Mouse (Mus musculus): ENCODE results near the gene Fam131a. TPM values are rescaled to one million over a fixed set of nuclear protein-coding genes. Genes with fewer than 3 reads are reported as not detected.
A peak's percentile ranks its signal among the peaks of the same experiment; 100 is the strongest.
"Not testable (repeated sequence)": the region's sequence is repeated elsewhere in the genome, so short reads cannot be mapped to it uniquely, and the experiment has no call there.

Fam131a gene
- total RNA-seq (2017): not detected in 2 replicates

DNA sequence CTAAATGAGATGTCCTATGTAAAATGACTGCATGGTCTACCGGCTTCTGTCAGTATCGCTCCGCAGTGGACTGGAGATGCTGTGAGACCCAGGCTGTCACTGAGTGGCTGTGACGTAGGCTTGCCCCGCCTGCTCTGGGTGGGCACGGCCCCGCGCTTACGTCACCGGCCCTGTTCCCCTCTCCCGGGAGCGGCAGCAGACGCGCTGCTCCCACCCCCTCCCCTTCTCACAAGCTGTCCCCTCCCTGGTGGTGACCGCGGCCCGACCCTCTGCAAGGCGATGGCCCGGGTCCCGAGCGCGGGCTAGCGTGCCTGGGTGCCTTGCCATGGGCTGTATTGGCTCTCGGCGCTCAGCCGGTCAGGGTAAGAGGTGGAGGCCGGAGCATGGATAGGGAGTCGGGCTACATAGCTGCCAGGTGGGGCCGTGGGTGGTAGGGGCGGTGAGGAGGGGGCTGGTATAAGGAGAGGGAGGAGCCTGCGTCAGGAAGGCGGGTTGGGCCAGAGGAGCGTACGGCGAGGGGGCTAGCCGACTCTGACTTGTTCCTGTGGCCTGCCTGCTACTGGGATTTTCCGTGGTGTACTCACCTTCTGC lies at the start of gene Fam131a:
Gene Fam131a (plus strand): TSS at position 131 of the 591 bp plus-strand sequence.
- ATAC-seq (replicated peaks; ENCODE audit: low read depth, poor library complexity, severe bottlenecking): peak; percentile 83

DNA sequence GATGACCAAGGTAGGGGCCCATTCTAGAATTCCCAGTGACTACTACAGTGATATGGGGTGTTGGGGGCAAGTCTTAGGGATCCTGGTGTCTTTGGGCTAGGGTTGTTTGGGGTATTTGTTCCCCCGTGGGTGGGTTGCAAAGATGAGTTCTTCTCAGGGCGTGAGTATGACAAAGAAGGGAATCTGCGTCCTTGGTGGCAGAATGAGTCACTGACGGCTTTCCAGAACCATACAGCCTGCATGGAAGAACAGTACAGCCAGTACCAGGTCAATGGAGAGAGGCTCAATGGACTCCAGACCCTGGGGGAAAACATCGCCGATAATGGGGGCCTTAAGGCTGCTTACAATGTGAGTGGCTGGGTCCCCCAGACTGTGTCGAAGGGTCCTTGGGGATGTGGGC lies 49.1 kb upstream of the Fam131a start:
- no peak for ATAC-seq (replicated peaks; ENCODE audit: low read depth, poor library complexity, severe bottlenecking)

DNA sequence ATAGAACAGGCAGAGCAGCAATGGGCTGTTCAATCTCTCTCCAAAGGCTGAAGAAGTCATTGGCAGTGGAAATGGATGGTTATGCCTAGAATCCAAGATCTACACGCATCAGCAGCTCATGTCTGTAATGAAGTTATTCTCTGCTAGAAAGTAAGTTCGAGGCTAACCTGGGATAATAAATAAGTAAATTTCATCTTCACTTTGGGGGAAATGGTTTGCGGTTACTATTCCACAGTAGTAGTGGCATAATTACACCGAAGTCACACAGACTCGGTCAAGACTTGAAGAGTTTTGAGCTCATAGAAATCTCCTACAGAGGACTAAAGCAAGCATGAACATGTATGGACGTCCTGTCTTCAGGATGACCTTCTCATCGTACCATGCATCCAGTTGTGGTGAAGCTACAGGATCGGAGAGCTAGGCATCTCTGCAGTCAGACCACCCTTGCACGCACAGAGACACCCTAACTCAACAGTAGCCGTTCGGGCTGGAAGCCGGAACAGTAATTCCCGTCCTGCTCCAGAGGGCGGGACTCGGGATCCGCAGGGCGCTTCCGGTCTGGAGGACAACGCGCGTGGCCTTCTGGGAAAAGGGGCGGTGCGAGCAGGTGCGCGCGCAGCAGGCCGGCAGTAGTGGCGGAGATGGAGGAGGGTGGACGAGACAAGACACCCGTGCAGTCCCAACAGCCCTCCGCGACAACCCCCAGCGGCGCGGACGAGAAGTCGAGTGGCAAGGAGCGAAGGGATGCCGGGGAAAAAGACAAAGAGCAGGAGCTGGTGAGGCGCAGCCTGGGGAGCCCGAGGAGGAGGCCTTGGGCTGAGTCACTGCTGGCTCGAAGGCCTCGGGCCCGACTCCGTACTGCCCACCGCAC lies 41.7 kb upstream of the Fam131a start, which contains the start of gene Psmd2:
Gene Psmd2 (plus strand): TSS at position 577 of the 871 bp plus-strand sequence.
- ATAC-seq (replicated peaks; ENCODE audit: low read depth, poor library complexity, severe bottlenecking): peak; percentile 99

DNA sequence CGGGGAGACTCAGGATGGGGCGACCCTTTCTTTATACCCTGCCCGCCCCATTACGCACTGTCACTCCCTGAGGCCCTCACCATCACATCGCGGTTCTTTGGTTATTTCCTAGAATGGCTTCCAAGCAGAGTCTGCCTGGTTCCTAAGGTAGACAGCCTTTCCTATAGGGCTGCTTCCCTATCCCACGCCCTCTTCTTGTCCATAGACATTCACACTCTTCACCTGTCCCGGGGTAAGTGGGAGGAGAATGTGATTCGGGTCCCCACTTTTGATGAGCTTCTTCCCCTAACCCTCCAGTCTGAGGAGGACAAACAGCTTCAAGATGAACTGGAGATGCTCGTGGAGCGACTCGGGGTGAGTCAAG lies 41.1 kb upstream of the Fam131a start:
- ATAC-seq (replicated peaks; ENCODE audit: low read depth, poor library complexity, severe bottlenecking): no peak

DNA sequence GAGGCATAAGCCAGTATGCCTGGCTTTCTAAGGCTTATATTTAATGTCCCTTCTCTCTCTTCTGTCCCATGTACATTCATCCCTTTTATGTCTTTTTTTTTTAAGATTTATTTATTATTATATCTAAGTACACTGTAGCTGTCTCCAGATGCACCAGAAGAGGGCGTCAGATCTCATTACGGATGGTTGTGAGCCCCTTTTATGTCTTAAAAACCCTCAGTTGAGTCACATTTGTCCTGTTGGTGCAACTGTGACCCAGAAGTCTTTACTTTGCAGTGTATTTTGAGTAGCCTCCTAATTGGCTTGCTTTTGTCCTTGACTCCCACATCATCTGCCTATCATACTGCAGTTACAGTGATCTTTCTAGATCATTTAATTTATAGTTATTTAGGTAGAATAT lies 39.7 kb upstream of the Fam131a start:
- ATAC-seq (replicated peaks; ENCODE audit: low read depth, poor library complexity, severe bottlenecking): no peak

DNA sequence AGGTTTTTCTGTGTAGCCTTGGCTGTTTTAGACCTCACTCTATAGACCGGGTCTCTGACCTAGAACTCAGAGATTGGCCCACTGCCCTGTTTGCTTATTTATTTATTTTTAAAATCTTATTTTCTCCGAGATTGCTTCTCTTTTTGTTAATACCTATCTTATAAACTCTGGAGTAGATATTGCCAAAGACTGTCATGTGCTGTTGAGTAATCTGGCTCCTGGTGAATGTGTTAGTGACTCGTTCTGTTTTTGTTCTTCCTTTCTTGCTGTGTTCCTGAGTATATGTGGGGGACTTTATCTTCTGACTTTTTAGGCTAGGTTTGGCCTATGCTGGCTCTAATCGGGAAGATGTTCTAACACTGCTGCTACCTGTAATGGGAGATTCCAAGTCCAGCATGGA lies 35.4 kb upstream of the Fam131a start:
- no peak for ATAC-seq (replicated peaks; ENCODE audit: low read depth, poor library complexity, severe bottlenecking)

DNA sequence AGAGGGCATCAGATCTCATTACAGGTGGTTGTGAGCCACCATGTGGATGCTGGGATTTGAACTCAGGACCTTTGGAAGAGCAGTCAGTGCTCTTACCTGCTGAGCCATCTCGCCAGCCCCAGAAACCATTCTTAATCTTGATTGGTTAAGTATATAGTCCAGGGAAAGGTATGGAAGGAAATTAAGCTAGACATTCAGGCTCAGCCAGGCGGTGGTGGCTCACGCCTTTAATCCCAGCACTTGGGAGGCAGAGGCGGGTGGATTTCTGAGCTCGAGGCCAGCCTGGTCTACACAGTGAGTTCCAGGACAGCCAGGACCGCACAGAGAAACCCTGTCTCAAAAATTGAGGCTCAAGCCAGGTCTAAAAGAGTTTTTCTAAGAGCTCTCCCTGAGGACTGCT lies 25.0 kb upstream of the Fam131a start, which contains the start of gene Eif4g1:
Gene Eif4g1 (plus strand): TSS at position 301 of the 400 bp plus-strand sequence.
- ATAC-seq (replicated peaks; ENCODE audit: low read depth, poor library complexity, severe bottlenecking): not testable (repeated sequence)

DNA sequence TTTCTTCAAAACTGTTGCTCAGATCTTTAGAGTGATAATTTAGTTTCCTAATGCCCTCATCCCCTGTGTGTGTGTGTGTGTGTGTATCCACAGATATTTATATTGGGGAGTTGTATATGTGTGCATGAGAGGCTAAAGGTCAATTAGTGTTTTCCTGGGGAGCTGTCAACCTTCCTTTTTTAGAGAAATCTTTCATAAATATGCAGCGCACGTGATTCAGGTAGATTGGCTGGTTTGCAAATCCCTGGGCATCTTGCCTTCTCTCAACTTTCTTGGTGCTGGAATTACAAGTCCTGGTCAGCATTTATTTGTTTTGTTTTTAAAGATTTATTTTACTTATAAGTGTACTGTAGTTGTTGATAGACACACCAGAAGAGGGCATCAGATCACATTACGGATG lies 22.8 kb upstream of the Fam131a start:
- ATAC-seq (replicated peaks; ENCODE audit: low read depth, poor library complexity, severe bottlenecking): no peak

DNA sequence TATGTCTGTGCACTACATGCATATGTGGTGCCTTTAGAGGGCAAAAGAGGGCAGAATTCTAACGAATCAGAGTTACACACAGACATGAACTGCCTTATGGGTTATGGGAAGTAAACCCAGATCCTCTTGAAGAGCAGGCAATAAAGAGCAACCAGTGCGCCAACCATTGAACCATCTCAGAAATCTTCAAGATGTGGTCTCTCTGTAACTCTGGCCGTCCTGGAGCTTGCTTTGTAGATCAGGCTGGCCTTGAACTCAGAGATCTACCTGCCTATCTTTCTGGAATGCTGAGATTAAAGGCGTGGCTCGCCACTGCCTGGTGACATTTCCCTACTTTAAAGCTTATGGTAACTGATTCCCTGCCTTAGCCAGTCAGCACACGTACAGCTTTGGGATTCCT lies 21.2 kb upstream of the Fam131a start:
- ATAC-seq (replicated peaks; ENCODE audit: low read depth, poor library complexity, severe bottlenecking): no peak; the same call in 1 of the 2 replicates

DNA sequence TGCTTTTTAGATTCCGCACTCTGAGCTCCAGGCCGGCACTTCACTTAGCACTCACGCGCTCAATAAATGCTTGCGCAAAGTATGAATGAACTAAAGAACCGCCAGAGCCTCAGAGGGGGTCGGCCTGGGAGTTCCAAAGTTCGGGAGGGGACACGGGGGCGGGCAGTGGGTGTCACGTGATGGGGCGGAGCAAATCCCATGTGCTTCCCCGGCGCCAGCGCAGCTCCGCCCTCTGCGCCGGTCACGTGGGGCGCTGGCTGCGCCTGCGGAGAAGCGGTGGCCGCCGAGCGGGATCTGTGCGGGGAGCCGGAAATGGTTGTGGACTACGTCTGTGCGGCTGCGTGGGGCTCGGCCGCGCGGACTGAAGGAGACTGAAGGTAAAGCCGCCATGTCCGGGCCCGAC lies 20.5 kb upstream of the Fam131a start:
- peak; percentile 76 for ATAC-seq (replicated peaks; ENCODE audit: low read depth, poor library complexity, severe bottlenecking)

DNA sequence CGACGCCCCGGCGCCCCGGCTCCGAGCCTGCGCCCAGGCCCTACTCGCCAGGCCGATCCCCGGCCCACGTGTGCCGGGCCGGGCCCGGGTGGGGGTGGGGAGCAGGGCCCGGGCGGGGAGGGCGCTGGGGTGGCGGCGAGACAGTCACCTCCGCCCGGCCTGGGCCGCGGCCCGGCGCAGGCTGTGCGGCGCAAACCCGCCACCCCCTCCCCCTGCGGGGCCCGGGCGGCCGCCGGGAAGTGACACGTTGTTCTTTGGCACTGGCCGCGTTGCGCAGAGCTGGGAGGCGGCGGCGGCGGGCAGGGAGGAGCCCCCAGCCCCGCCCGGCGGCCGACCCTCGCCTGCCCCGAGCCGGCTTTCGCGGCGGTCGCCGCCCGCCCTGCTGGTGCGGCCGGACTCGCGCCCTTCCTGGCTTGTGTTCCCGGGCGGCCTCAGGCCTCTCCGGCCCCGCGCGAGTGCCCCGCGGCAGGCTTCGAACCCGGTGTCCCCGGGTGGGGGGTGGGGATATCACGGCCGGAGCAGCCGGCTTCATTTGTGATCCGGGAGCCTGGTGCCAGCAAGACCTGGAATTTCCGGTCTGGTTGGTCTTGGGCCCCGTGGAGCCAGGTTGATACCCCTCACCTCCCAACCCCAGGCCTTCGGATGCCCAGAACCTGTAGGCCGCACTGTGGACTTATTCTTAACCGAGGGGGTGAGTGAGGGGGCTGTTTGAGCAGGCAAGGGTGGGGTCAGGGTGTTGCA lies 19.9 kb upstream of the Fam131a start:
- peak; percentile 5; the same call in 1 of the 2 replicates for ATAC-seq (replicated peaks; ENCODE audit: low read depth, poor library complexity, severe bottlenecking)

DNA sequence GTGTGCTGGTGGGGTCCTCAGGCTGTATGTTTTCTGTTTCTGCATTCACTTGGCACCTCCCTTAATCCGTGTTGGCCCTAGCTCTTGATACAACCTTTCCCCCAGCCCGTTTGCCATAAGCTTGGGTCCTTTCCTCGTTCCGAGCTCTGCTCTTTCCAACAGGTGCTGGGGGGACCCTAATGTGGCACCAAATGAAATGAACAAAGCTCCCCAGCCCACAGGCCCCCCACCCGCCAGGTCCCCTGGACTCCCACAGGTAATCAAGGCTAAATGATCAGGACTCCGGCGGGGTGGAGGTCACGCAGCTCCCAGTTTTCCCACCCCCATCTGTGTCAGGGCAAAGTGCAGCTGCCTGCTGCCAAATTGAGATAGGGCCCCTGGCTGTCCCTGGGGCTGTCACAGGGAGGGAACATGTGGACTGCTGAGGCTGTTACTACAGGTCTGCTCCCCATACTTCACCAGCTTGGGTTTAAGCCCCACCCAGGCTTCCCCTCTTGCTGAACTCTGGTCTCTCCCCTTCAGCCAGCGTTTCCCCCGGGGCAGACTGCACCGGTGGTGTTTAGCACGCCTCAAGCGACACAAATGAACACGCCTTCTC lies 19.2 kb upstream of the Fam131a start:
- ATAC-seq (replicated peaks; ENCODE audit: low read depth, poor library complexity, severe bottlenecking): peak; percentile 45

DNA sequence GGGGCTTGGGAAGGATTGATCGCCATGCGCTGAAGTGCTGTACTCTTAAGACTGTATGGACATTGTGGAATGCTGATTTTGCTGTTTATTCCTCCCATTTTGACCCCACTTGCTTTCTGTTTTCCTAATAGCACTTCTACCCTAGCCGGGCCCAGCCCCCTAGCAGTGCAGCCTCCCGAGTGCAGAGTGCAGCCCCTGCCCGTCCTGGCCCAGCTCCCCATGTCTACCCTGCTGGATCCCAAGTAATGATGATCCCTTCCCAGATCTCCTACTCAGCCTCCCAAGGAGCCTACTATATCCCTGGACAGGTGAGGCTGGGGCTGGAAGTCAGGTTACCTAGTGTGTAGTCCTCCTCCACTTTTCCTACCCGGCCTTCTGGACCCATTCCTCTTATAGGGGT lies 17.8 kb upstream of the Fam131a start:
- no peak for ATAC-seq (replicated peaks; ENCODE audit: low read depth, poor library complexity, severe bottlenecking)

DNA sequence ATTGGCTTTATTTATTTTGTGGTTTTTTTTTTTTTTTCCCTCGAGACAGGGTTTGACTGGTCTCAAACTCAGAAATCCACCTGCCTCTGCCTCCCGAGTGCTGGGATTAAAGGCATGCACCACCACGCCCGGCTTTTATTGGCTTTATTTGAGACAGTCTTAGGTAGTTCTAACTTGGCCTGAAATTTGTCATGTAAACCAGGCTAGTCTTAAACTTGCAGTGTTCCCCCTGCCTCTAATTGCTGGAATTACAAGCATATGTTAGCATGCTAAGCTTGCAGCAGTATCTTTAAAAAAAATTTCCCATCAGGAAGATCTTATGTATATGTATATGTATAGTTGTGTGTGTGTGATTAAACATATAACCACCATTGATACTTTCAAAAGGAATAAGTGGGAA lies 16.3 kb upstream of the Fam131a start:
- no peak for ATAC-seq (replicated peaks; ENCODE audit: low read depth, poor library complexity, severe bottlenecking)

DNA sequence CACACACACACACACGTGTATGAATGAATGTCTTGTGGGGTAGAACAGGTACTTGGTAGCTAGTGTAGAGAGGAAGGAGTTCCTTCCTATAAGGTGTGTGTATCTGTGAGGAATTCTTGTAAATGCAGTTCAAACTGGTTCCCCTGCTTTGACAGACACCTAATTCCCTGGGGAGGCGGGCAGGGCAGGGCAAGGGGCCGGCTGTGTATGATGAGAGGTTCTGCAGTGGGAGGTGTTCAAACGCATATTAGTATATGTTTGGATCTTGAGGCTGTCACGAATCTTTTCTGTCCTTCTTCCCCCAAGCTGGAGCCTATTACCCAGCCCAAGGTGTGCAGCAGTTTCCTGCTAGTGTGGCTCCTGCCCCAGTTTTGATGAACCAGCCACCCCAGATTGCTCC lies 15.7 kb upstream of the Fam131a start:
- ATAC-seq (replicated peaks; ENCODE audit: low read depth, poor library complexity, severe bottlenecking): no peak

DNA sequence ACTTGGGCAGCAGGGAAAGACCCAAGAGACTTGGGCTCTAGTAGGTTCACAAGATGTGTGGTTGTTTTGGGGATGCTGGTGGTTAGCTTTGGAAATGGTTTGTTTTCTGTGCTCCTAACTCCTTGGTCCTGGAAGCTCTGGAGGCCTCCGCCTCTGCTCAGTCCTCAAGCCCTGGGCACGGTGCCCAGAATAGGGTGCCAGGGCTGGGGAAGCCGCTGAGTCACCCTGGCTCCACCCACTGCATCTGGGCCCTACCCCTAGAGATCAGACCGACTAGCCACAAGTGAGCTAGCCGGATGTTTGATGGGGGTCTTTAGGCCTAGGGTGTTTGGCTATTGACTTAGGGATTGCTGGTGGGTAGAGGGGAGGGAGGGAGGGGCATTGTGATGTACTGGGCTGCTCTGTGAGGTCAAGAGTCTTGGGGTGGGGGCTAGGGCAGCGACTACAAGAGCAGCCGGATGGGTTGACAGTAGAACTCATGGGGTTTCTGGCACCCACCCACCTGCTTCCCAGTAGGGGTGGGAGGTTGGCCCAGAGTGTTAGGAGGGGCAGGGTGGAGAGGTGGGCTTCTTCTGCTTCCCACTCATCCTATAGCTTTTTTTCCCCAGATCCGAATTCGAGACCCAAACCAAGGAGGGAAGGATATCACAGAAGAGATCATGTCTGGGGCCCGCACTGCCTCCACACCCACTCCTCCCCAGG lies 14.9 kb upstream of the Fam131a start:
- ATAC-seq (replicated peaks; ENCODE audit: low read depth, poor library complexity, severe bottlenecking): peak; percentile 94

DNA sequence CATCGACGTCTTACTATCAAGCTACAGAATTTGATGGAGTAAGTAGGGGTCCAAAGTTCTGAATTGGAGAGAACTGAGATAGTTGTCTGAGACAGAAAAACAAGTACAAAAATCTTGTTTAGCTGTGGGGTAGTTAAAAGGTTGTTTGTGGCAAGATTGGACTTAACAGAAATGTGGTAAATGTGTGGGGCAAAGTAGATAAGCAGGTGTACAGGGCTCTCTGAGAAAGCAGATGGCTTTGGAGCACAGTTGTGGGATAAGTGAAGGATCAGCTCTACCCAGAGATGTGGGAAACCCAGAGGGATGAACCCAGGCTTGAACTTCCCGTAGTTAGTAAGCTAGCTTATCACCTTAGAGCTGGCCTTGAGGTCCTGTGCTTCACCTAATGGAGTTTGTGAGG lies 2.3 kb upstream of the Fam131a start:
- no peak for ATAC-seq (replicated peaks; ENCODE audit: low read depth, poor library complexity, severe bottlenecking)

DNA sequence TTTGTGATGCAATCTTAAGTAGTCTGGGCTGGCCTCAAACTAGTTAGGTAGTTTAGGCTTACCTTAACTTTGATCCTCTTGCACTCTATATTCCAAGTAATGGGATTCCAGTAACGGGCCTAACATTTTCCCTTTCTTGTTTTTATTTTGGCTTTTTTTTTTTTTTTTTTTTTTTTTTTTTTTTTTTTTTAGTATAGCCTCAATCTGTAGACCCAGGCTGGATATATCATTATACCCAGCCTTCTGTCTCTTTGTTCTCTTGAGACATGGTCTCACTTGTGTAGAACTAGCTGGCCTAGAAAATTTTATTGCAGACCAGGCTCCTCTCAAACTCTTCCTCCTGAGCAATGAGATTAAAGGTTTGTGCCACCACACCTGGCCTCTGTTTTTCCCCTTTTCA lies 1.4 kb upstream of the Fam131a start:
- ATAC-seq (replicated peaks; ENCODE audit: low read depth, poor library complexity, severe bottlenecking): no peak

DNA sequence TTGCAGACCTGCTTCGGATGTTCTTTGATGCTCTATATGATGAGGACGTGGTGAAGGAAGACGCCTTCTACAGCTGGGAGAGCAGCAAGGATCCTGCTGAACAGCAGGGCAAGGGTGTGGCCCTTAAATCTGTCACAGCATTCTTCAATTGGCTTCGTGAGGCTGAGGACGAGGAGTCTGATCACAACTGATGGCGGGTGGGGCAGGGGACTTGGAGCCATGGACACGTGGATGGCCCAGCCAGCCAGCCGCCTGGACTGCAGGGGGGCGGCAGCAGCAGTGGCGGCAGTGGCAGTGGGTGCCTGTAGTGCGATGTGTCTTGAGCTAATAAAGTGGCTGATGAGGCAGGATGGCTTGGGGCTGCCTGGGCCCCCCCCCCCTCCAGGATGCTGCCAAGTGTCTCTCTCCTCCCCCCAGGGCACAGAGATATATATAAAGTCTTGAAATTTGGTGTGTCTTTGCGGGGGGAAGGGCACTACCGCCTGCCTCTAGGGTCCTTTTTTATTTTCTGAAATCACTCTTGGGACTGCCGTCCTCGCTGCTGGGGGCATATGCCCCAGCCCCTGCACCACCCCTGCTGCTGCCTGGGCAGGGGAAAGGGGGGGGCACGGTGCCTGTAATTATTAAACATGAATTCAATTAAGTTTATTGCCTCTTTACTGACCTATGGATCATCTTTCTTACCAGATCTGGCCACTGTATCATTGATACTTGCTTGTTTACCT lies 638 bp upstream of the Fam131a start:
- ATAC-seq (replicated peaks; ENCODE audit: low read depth, poor library complexity, severe bottlenecking): no peak

All from common myeloid progenitor, adult 5-6 weeks (primary cell).